Mouse (Mus musculus) megakaryocyte, embryonic 14.5 days (primary cell): ENCODE data around the gene Apbb1.

Source experiments
- FLI1 ChIP-seq: IDR thresholded peaks from 2 replicates; pipeline ENCODE4 v1.6.1; 2012; ENCODE audit warnings: low read length, inconsistent platforms, mixed read lengths
- GATA1 ChIP-seq: IDR thresholded peaks from 3 replicates; pipeline ENCODE4 v1.6.1; 2012; ENCODE audit warnings: mixed read lengths, low read length, inconsistent platforms, borderline replicate concordance

DNA sequence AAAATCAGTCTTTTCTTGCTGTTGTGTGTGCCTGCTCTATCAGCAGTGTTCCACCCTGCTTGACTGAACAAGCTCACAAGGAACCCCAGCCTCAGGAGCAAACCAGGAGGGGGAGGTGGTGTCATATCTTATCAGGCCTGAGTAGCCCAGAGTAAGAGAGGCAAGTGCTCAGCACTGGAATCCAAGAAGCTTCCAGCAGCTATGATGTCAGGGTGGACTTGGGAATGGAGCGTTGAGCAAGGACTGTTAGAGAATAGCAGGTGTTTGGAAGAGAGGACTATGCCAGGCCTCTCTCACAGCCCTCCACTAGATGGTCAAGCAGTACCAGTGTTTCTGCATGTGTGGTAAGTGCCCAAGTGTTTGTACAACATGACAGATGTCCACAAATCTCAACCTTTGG lies 34.3 kb upstream of the Apbb1 start:
- TF ChIP-seq GATA1: no peak
- TF ChIP-seq FLI1: no peak
